Mouse (Mus musculus) naive thymus-derived CD4-positive, alpha-beta T cell, adult 2 months (primary cell): ENCODE results near the gene Ctnnd2.
A peak's percentile ranks its signal among the peaks of the same experiment; 100 is the strongest.

Experiments
- DNase-seq: peaks from one replicate; pipeline ENCODE4 v3.0.0-alpha.2; 2011; ENCODE audit warnings: low read depth

Gene Ctnnd2

GRCm38 (mm10) chr15:30647679-30648311 lies 475.4 kb downstream of the Ctnnd2 start:
- peak; percentile 13 for DNase-seq

DNA sequence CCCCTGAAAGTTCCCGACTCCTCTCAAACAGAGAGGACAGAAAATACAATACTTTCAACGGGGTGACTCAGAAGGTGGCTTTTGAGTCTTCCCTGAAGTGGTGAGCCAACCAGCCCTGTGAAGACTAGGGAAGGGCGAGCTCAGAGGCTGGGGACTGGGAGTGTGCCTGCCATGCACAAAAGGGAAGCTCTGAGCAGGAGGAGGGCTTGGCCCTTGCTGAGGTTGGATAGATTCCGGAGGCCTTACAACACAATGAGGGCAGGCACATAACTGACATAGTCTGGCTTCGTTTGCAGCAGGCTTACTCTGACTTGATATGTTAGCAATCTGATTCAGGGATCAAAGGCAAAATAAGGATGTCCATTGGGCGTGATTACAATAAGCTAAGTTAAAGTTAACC lies 477.6 kb downstream of the Ctnnd2 start:
- DNase-seq, result no peak

- DNase-seq, result no peak
Observed at GRCm38 (mm10) chr15:30655433-30655832, 483.0 kb downstream of the Ctnnd2 start.

- DNase-seq, result no peak
Observed at GRCm38 (mm10) chr15:30657588-30657987, 485.2 kb downstream of the Ctnnd2 start.

DNA sequence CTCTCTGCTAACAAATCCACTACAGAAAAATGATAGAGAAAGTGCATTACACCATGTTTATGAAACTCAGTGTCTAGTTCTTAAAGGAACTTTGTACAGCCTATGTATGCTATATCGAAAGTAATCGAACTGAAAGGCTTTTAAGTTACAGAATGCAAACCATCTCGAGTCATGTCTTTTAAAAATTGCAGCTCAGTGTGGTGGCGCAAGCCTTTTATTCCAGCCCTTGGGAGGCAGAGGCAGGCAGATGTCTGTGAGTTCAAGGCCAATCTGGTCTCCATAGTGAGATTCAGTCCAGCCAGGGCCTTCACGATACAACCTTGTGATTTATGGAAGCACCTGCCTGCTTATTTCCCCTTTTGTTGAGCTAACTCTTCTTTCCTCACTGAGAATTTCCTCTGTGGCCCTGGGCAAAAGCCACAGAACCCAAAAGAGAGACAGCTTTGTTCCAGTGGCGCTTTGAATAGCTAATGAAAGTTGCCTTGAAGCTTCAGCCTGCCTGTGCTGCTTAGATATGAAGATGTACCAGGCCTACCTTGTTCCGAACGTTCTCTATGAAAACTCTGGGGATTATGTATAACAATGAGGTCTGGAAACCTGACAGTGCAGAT lies 488.3 kb downstream of the Ctnnd2 start:
- peak; percentile 45 for DNase-seq

DNA sequence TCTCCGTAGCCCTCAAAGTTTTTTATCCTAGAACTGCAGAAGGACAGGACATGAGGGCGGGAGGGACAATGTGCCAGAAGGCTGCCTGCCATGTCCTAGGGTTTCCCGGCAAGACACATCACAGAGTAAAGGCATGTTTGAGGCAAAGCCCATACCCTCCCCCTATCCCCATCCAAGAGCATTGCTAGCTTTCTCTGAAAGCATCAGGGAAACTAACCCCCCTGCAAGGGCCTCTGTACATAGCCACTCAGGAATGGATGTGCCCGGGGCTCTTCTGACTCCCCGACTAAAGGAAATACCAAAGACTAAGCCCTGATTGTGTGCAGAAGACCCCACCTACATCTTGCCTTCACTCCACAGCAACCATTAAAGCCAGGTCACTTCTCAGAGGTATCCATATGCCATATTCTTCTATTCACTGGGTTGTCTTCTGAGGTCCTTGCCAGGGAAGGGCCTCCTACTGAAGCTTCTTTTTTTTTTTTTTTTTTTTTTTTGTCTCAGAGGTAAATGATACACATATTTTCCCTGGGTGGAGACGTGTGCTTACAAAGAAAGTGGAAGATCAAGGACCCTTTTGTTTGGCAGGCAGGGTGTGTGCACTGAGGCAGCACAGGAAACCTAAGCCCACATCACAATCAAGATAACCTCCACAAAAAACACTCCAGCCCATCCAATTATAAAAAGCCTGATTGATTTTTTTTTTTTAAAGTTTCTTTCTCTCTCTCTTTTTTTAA lies 489.5 kb downstream of the Ctnnd2 start:
- peak; percentile 62 for DNase-seq

DNA sequence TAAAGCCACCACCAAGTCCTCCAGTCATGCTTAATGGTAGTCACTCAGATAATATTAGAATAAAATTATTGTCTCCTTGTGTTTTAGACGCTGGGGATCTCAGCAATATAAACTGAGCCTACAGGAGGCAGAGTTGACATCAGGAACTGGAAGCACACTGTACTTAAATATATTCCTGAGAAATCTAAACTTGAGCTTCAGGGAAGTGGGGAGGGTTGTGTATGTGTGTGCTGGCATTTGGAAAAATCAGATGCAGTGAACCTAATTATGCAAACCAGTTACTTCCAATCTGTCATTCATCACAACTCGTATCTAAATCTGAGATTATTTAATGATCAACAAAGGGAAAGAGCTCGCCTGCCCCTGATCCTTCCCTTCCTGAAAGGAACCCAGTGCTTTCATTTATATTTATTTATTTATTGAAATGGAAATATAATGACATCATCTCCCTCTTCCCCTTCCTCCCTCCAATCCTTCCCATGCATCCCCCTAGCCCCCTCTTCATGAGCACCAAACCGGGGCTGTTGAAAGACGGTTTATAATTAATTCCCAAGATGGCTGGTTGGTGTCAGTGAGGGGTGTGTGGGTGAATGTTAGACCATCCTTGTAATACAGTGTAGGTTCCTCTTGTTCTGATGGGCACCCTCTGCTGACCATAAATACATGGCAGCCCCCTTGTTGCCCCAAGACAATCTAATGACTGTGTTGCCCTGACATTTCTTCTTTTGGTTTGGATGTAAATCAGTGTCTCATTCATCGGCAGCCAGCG lies 495.6 kb downstream of the Ctnnd2 start:
- DNase-seq, result no peak

- DNase-seq, result no peak
Observed at GRCm38 (mm10) chr15:30681939-30682338, 509.5 kb downstream of the Ctnnd2 start.

DNA sequence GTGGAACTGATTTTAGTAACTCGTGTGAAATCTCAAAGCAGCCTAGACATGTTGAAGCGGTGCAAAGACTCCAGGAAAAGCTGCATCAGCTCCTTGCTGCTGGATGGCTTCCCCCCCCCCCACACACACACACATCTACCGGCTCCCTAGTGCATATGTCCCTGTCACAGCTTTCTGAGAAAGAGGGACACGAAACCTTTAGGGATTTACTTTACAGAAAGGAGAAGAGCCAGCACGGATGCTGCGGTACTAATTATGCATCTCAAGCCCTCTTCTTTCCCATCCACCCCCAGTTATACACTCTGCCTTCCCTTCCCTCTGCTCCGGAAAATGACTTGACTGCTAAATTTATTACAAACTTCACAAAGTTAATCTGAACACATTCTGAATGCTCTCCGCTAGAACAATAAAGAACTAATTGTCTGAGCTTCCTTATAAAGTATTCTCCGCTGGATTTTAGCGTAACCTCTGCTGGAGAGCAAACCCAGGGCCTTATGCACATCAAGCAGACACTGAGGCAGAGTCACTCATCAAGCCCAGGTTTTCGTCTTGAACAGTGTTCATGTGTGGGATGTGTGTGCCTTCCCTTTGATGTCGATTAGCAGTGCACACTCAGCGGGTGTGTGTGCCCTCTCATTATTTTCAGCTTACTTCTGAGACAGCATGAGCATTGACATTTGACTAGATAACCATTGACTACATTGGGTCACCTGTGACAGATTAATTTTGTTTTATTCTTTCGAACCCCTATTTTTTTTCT lies 510.1 kb downstream of the Ctnnd2 start:
- no peak for DNase-seq

GRCm38 (mm10) chr15:30686206-30687101 lies 514.1 kb downstream of the Ctnnd2 start:
- DNase-seq, result peak; percentile 32

GRCm38 (mm10) chr15:30693754-30694205 lies 521.4 kb downstream of the Ctnnd2 start:
- peak; percentile 39 for DNase-seq

GRCm38 (mm10) chr15:30694286-30694685 lies 521.9 kb downstream of the Ctnnd2 start:
- DNase-seq, result no peak

- no peak for DNase-seq
Observed at GRCm38 (mm10) chr15:30695859-30696258, 523.5 kb downstream of the Ctnnd2 start.

DNA sequence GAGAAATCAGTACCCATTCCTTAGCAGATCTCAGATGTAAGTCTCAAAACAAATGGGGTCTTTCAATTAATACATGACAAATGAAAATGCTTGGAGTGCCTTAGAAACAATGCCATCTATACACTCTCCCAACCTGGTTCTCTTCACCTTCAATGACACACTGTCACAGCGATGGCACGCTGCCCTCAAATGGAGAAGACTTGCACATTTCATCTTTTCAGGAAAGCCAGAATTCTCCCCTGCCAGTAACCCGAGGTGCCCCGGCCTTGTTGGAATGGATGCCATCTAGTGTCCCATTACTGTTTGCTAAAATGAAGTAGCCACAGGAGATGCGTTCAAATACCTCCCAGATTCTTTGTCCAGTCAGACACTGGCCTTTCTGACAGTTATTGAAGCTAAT lies 525.0 kb downstream of the Ctnnd2 start:
- DNase-seq, result no peak

- no peak for DNase-seq
Observed at GRCm38 (mm10) chr15:30700762-30701161, 528.4 kb downstream of the Ctnnd2 start.

GRCm38 (mm10) chr15:30701592-30701991 lies 529.2 kb downstream of the Ctnnd2 start:
- DNase-seq, result no peak

DNA sequence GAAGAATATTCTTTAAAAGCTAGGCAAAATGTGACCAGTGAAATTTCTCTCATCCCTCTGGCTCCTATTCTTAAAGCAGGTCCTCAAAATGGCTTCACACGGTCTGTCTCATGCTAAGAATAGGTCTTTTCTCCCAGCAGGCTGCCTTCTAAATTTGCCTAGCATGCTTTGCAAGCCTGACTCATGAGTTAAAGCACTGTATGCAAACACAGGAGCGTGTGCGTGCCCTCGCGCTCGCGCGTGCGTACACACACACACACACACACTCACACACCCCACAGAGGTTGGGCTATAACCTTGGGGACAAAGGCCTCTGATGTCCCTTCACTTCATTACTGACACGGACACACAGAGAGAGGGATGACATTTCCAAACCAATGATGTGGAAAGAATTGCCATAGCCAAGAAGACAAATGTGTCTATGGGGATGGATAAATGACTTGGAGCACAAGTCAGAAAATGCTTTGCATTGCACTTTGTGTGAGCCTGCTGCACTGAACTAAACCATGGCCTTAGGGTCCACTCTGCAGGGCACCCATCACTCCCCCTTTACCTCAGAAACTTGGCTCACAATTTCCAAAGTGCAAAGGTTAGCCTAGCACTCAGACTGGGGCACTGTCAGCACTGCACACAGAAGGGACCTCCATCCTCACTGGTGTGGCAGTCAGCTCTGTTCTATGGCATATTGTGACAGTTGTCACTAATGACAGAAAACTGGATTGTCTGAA lies 536.8 kb downstream of the Ctnnd2 start:
- no peak for DNase-seq

DNA sequence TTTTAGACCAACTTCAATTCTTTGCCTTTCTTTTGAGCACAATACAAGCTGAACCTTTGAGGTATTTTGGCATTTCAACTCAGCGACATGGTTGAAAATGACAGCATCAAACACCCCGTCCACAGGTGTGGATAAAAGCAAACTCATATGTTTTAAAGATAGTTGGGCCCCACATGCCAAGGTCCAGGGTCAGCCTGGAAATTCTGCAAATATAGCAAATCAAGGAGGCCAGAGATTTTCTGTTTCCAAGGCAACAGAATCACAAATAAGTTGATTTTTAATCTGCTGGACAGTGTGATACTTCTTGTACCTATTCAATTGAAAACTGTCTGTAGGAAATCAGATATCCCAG lies 537.3 kb downstream of the Ctnnd2 start:
- DNase-seq, result no peak

GRCm38 (mm10) chr15:30714823-30715222 lies 542.4 kb downstream of the Ctnnd2 start:
- DNase-seq, result no peak

GRCm38 (mm10) chr15:30718811-30719210 lies 546.4 kb downstream of the Ctnnd2 start:
- no peak for DNase-seq
